Mouse (Mus musculus): ENCODE data around the gene Adgrg3. TPM values are rescaled to one million over a fixed set of nuclear protein-coding genes. Genes with fewer than 3 reads are reported as not detected.

Gene Adgrg3
- polyA plus RNA-seq, 1 experiment from 2014 or later = 2.4 TPM

Other genes with a start within 250 kb of the Adgrg3 start
- gene Cx3cl1, start 245.7 kb upstream of the Adgrg3 start, polyA plus RNA-seq (2016; fragmentation: Nextera tagmentation; extraction: Ambion mirVana) = 7.5 and 9.4 TPM in 2 replicates
- not detected in 2 replicates for gene Ccl17, start 207.2 kb upstream of the Adgrg3 start, polyA plus RNA-seq (2016; fragmentation: Nextera tagmentation; extraction: Ambion mirVana)
- gene Coq9, start 179.4 kb upstream of the Adgrg3 start, polyA plus RNA-seq (2016; fragmentation: Nextera tagmentation; extraction: Ambion mirVana) = 52.3 and 57.6 TPM in 2 replicates
- gene Ciapin1, start 179.3 kb upstream of the Adgrg3 start, polyA plus RNA-seq (2016; fragmentation: Nextera tagmentation; extraction: Ambion mirVana) = 190 and 193 TPM in 2 replicates
- gene Polr2c, start 160.2 kb upstream of the Adgrg3 start, polyA plus RNA-seq (2016; fragmentation: Nextera tagmentation; extraction: Ambion mirVana) = 130 and 143 TPM in 2 replicates
- 32.7 and 41.8 TPM in 2 replicates for gene Dok4, start 141.4 kb upstream of the Adgrg3 start, polyA plus RNA-seq (2016; fragmentation: Nextera tagmentation; extraction: Ambion mirVana)
- 18.1 and 18.9 TPM in 2 replicates for gene Ccdc102a, start 99.6 kb upstream of the Adgrg3 start, polyA plus RNA-seq (2016; fragmentation: Nextera tagmentation; extraction: Ambion mirVana)
- 0.06 and 0.16 TPM in 2 replicates for gene Adgrg5, start 94.0 kb upstream of the Adgrg3 start, polyA plus RNA-seq (2016; fragmentation: Nextera tagmentation; extraction: Ambion mirVana)
- gene Adgrg1, start 42.9 kb upstream of the Adgrg3 start, polyA plus RNA-seq (2016; fragmentation: Nextera tagmentation; extraction: Ambion mirVana) = 177 and 208 TPM in 2 replicates
- gene Drc7, start 37.4 kb downstream of the Adgrg3 start, polyA plus RNA-seq (2016; fragmentation: Nextera tagmentation; extraction: Ambion mirVana) = 0.09 and 0.13 TPM in 2 replicates
- gene Katnb1, start 63.5 kb downstream of the Adgrg3 start, polyA plus RNA-seq (2016; fragmentation: Nextera tagmentation; extraction: Ambion mirVana) = 32.0 and 38.7 TPM in 2 replicates
- gene Kifc3, start 185.1 kb downstream of the Adgrg3 start, polyA plus RNA-seq (2016; fragmentation: Nextera tagmentation; extraction: Ambion mirVana) = 12.8 and 15.0 TPM in 2 replicates

All from neural tube, embryonic 12.5 days (tissue).